Mouse (Mus musculus) liver, embryonic 14.5 days (tissue): ENCODE measurements around the gene Mamstr.

Experiments used
- CTCF ChIP-seq: IDR thresholded peaks from 2 replicates; pipeline ENCODE4 v1.5.1; 2016; ENCODE audit warnings: antibody characterized with exemption, low read depth, control low read depth
- EP300 ChIP-seq: IDR thresholded peaks from 2 replicates; pipeline ENCODE4 v1.6.1; 2016; ENCODE audit warnings: antibody characterized with exemption, low read depth

DNA sequence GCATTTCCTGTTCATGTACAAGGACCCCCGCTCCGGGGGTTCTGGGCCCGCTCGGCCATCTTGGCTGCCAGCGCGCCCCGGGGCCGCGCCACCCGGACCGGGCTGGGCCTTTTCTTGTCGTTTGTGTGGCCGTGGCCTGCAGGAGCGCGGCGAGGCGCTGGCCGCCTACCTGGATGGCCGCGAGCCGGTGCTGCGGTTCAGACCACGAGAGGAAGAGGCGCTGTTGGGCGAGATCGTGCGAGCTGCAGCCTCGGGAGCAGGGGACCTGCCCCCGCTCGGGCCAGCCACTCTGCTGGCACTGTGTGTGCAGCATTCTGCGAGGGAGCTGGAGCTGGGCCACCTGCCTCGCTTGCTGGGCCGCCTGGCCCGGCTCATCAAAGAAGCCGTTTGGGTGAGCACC lies 7.3 kb upstream of the Mamstr start:
- TF ChIP-seq CTCF (no peak), EP300 (no peak)
